Mouse (Mus musculus) kidney, postnatal 0 days (tissue): Measurements from ENCODE around the gene M1ap. TPM values are rescaled to one million over a fixed set of nuclear protein-coding genes. Genes with fewer than 3 reads are reported as not detected.
A peak's percentile ranks its signal among the peaks of the same experiment; 100 is the strongest.

Source experiments
- ATAC-seq: fragments of 200-750 bp; cut with Nextera tagmentation; replicated peaks from 2 replicates; pipeline ENCODE4 v1.8.0; 2017; ENCODE audit warnings: low read depth, moderate number of reproducible peaks, moderate TSS enrichment, moderate library complexity; ENCODE audit not compliant: low FRiP score
- DNase-seq: peaks from one replicate; pipeline ENCODE4 v3.0.0-alpha.2; 2016; ENCODE audit warnings: low spot score
- H3K27ac ChIP-seq: fragments of 300-500 bp; sonication (generic); 2 replicates; pipeline ENCODE4 v1.5.1; 2014; ENCODE audit warnings: mild to moderate bottlenecking
- H3K27me3 ChIP-seq: fragments of 300-500 bp; sonication (generic); 2 replicates; pipeline ENCODE4 v1.6.1; 2014; ENCODE audit warnings: low read length, mixed read lengths; ENCODE audit not compliant: insufficient read depth
- H3K36me3 ChIP-seq: fragments of 300-500 bp; sonication (generic); 2 replicates; pipeline ENCODE4 v1.6.1; 2014; ENCODE audit warnings: low read length, mixed read lengths; ENCODE audit not compliant: insufficient read depth
- H3K4me1 ChIP-seq: fragments of 300-500 bp; sonication (generic); replicated peaks from 2 replicates; pipeline ENCODE4 v1.6.1; 2014; ENCODE audit warnings: antibody characterized with exemption, low read length, mixed read lengths; ENCODE audit not compliant: insufficient read depth
- H3K4me2 ChIP-seq: fragments of 300-500 bp; sonication (generic); 2 replicates; pipeline ENCODE4 v1.6.1; 2014; ENCODE audit warnings: mild to moderate bottlenecking, low read length, moderate library complexity, mixed read lengths
- H3K4me3 ChIP-seq: fragments of 300-500 bp; sonication (generic); replicated peaks from 2 replicates; pipeline ENCODE4 v1.5.1; 2014; ENCODE audit warnings: low read depth, low read length
- H3K9ac ChIP-seq: fragments of 300-500 bp; sonication (generic); 2 replicates; pipeline ENCODE4 v1.6.1; 2014; ENCODE audit warnings: low read depth, low read length
- H3K9me3 ChIP-seq: fragments of 300-500 bp; sonication (generic); replicated peaks from 2 replicates; pipeline ENCODE4 v1.6.1; 2016; ENCODE audit warnings: low read length, inconsistent platforms, mixed read lengths
- CTCF ChIP-seq: IDR thresholded peaks from 2 replicates; pipeline ENCODE4 v1.5.1; 2016; ENCODE audit warnings: antibody characterized with exemption, low read depth, mild to moderate bottlenecking, moderate library complexity
- WGBS: fragments of 180-500 bp; shearing (Covaris S2); extraction: QIAGEN DNeasy Blood & Tissue Kit; methylation state at CpG from one replicate; pipeline ENCODE4 v1.1.7; 2014; 5-methylcytosine and 5-hydroxymethylcytosine counted together
- polyA plus RNA-seq: library from polyadenylated mRNA; unstranded; fragments of >200 nt; fragmentation: Nextera tagmentation; extraction: Ambion mirVana; gene quantifications from 2 replicates; pipeline ENCODE4 v1.2.1, GENCODE M21; 2015

Gene M1ap
- polyA plus RNA-seq, 1 experiment from 2014 or later = 0.32 TPM

GRCm38 (mm10) chr6:82927617-82928016 is 19.1 kb upstream of the M1ap start:
- no peak overlapping the region for H3K4me3 ChIP-seq
- ATAC-seq = no peak

GRCm38 (mm10) chr6:82934616-82935230 is 12.0 kb upstream of the M1ap start:
- Histone ChIP-seq H3K27ac (no peak overlapping the region), H3K4me2 (no peak overlapping the region), H3K4me3 (no peak overlapping the region), H3K9ac (no peak overlapping the region), H3K4me1 (0 out of 2 replicates have a peak, but pooled peaks cover 6% of the 10 kb centered on the region), H3K36me3 (no peaks in the 10 kb centered on the region), H3K9me3 (no peaks in the 10 kb centered on the region), H3K27me3 (no peaks in the 10 kb centered on the region)
- WGBS = 88% methylated on average over 3 of the region's 3 CpGs
- DNase-seq (no peak), ATAC-seq (no peak)
- no peak for TF ChIP-seq CTCF

More at GRCm38 (mm10) chr6:82927617-82928016, 19.1 kb upstream of the M1ap start:
- no peak overlapping the region for H3K27ac ChIP-seq
- 71% methylated on average over 5 of the region's 5 CpGs for WGBS
- no peak overlapping the region for H3K9ac ChIP-seq
- H3K27me3 ChIP-seq = no peaks in the 10 kb centered on the region
- H3K4me1 ChIP-seq = no peaks in the 10 kb centered on the region
- H3K9me3 ChIP-seq = no peaks in the 10 kb centered on the region
- TF ChIP-seq CTCF = no peak
- H3K36me3 ChIP-seq = no peaks in the 10 kb centered on the region
- no peak overlapping the region for H3K4me2 ChIP-seq
- no peak for DNase-seq

- WGBS = 3% methylated on average over 38 of the region's 44 CpGs
- Histone ChIP-seq H3K4me3 (peak within 1 kb of the TSS; percentile 44), H3K9me3 (no peaks in the 10 kb centered on the region), H3K4me2 (peak within 1 kb of the TSS; percentile 83), H3K27me3 (no peaks in the 10 kb centered on the region), H3K4me1 (0 out of 2 replicates have a peak, but pooled peaks cover 6% of the 10 kb centered on the region), H3K27ac (no peak within 1 kb of the TSS), H3K9ac (0 out of 2 replicates have a peak within 1 kb of the TSS, but pooled peaks have one; percentile 50), H3K36me3 (no peaks in the 10 kb centered on the region)
- peak; percentile 79 for DNase-seq
- peak; percentile 96 for ATAC-seq
- no peak for TF ChIP-seq CTCF
These were observed 7.4 kb upstream of the M1ap start, which contains the start of gene Sema4f for GRCm38 (mm10) chr6:82939167-82939912. Gene Sema4f, minus strand, starts transcription at chr6:82939769.

- no peak overlapping the region for H3K4me2 ChIP-seq
- 83% methylated on average over 3 of the region's 3 CpGs for WGBS
- H3K9ac ChIP-seq = no peak overlapping the region
- ATAC-seq (no peak), DNase-seq (no peak)
- no peak for TF ChIP-seq CTCF
- no peak overlapping the region for H3K27ac ChIP-seq
- no peaks in the 10 kb centered on the region for H3K27me3 ChIP-seq
- H3K4me1 ChIP-seq = 0 out of 2 replicates have a peak, but pooled peaks cover 6% of the 10 kb centered on the region
- H3K9me3 ChIP-seq = no peaks in the 10 kb centered on the region
- no peaks in the 10 kb centered on the region for H3K36me3 ChIP-seq
- no peak overlapping the region for H3K4me3 ChIP-seq
These were observed 5.9 kb upstream of the M1ap start for GRCm38 (mm10) chr6:82940765-82941164.

- Histone ChIP-seq H3K36me3 (no peaks in the 10 kb centered on the region), H3K4me1 (no peaks in the 10 kb centered on the region), H3K27me3 (no peaks in the 10 kb centered on the region), H3K4me3 (no peak overlapping the region), H3K9ac (no peak overlapping the region), H3K4me2 (no peak overlapping the region), H3K9me3 (no peaks in the 10 kb centered on the region), H3K27ac (no peak overlapping the region)
- ATAC-seq = no peak
- DNase-seq = no peak
- WGBS = 50% methylated on average over 6 of the region's 6 CpGs
- TF ChIP-seq CTCF = peak; percentile 58
These were observed 952 bp upstream of the M1ap start for GRCm38 (mm10) chr6:82945750-82946149.

- no peak for ATAC-seq
- 41% methylated on average over 4 of the region's 4 CpGs for WGBS
- no peak overlapping the region for H3K27ac ChIP-seq
- H3K9me3 ChIP-seq = no peaks in the 10 kb centered on the region
- peak; percentile 74 for DNase-seq
- no peak overlapping the region for H3K9ac ChIP-seq
- no peaks in the 10 kb centered on the region for H3K27me3 ChIP-seq
- no peak for TF ChIP-seq CTCF
- H3K4me2 ChIP-seq = no peak overlapping the region
- no peak overlapping the region for H3K4me3 ChIP-seq
- H3K36me3 ChIP-seq = no peaks in the 10 kb centered on the region
- H3K4me1 ChIP-seq = no peaks in the 10 kb centered on the region
These were observed 10.0 kb downstream of the M1ap start for GRCm38 (mm10) chr6:82956553-82957251.
